Mouse (Mus musculus): ENCODE measurements around the gene Nav2.

DNA sequence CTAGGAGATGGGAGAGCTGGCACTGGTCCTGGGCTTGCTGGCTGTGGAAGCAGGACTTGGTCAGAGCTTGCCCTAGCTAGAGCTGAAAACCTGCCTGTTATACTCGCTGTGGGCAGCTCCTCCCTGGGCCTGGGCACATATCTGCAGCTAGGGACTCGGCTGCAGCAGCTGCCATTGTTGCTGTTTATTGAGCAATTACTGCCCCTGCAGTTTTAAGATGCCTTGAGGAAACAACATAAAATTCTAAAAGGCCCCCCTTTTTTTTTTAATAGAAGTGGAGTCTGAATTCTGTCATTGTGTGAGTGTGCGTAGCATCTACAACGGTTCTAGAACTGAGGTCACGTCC, 24.3 kb upstream of the Nav2 start:
- TF ChIP-seq CTCF (IDR thresholded peaks at IDR 0.05; ENCODE audit: low read depth, low read length) (no peak), EP300 (IDR thresholded peaks at IDR 0.05; ENCODE audit: insufficient read depth, low read depth, low read length) (no peak), POLR2A (IDR thresholded peaks at IDR 0.05; ENCODE audit: insufficient read depth, low read length) (no peak)

Data from ES-Bruce4 (cell line).